Mouse (Mus musculus) stomach, postnatal 0 days (tissue): ENCODE data around the gene Zfp592.

Experiments
- CTCF ChIP-seq: IDR thresholded peaks from 2 replicates; pipeline ENCODE4 v1.5.1; 2016; ENCODE audit warnings: antibody characterized with exemption, low read depth, mild to moderate bottlenecking, moderate library complexity
- EP300 ChIP-seq: optimal IDR thresholded peaks from 2 replicates; pipeline ENCODE3; 2016; ENCODE audit warnings: antibody characterized with exemption

- TF ChIP-seq EP300: no peak
- no peak for TF ChIP-seq CTCF
These were observed 30.7 kb upstream of the Zfp592 start for GRCm38 (mm10) chr7:80962799-80963198.
